ENCODE assay signal across 9 mouse cellular contexts in the genomic region with DNA sequence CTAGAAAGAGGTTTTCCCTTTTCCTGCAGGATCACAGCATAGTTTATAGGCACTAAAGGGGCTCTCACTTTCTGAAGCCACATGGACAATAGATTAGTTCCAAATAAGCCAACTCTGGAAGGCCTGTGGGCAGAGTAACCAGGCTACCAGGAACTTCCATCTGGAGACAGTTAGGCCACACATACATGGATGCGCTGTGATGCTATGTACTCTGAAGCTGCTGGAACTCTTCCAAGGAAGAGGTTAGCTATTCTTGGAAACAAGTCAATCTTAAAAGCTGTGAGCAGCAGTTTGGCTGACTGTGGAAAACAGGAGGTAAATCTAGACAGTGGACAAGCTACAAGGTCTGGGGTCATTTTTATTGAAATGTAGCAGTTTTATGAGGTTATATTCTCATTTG. TPM values are rescaled to one million over a fixed set of nuclear protein-coding genes. Genes with fewer than 3 reads are reported as not detected.
DNase-seq lines count a peak whose midpoint lies in the region; ATAC-seq lines count a peak whose summit lies in the region.
"Had no signal": no experiment of that assay in that cellular context is flagged by ENCODE, and none has a peak within 500 bp of the region (broad histone marks: within the 10 kb centered on the region; RNA-seq: fewer than 3 reads in every experiment).

No protein-coding gene starts in this region.

- H3K36me3 ChIP-seq in hindbrain, embryonic 14.5 days (replicated peaks; ENCODE audit: control insufficient read depth, insufficient read depth): no peaks in the 10 kb centered on the region
- no peaks in the 10 kb centered on the region for H3K36me3 ChIP-seq in hindbrain, embryonic 11.5 days (ENCODE audit: control insufficient read depth, insufficient read depth, low read length)
- H3K36me3 ChIP-seq in embryonic facial prominence, embryonic 13.5 days: no peaks in the 10 kb centered on the region
- H3K36me3 ChIP-seq in kidney, embryonic 16.5 days (ENCODE audit: insufficient read depth, low read length): no peaks in the 10 kb centered on the region
- H3K36me3 ChIP-seq: forebrain, embryonic 12.5 days; midbrain, embryonic 12.5 days had no signal

- no peak overlapping the region for H3K4me2 ChIP-seq in hindbrain, embryonic 14.5 days (replicated peaks)
- no peak overlapping the region for H3K4me2 ChIP-seq in hindbrain, embryonic 11.5 days (replicated peaks; ENCODE audit: low read depth, low read length)
- no peak overlapping the region for H3K4me2 ChIP-seq in embryonic facial prominence, embryonic 13.5 days
- no peak overlapping the region for H3K4me2 ChIP-seq in kidney, embryonic 16.5 days (replicated peaks; ENCODE audit: low read depth, low read length)
- H3K4me2 ChIP-seq: forebrain, embryonic 12.5 days; midbrain, embryonic 12.5 days had no signal

- H3K4me1 ChIP-seq in hindbrain, embryonic 14.5 days (replicated peaks; ENCODE audit: control insufficient read depth, insufficient read depth, low read length): no peaks in the 10 kb centered on the region
- peaks cover 3% of the 10 kb centered on the region; the same call in 1 of the 2 replicates for H3K4me1 ChIP-seq in hindbrain, embryonic 11.5 days (replicated peaks; ENCODE audit: control insufficient read depth, insufficient read depth, low read length)
- H3K4me1 ChIP-seq in embryonic facial prominence, embryonic 13.5 days: peaks cover 32% of the 10 kb centered on the region
- H3K4me1 ChIP-seq in kidney, embryonic 16.5 days (ENCODE audit: insufficient read depth, low read length): peaks cover 26% of the 10 kb centered on the region

- 49% methylated on average over 1 of the region's 1 CpGs for WGBS in hindbrain, embryonic 14.5 days
- 77% methylated on average over 1 of the region's 1 CpGs for WGBS in hindbrain, embryonic 11.5 days
- WGBS in embryonic facial prominence, embryonic 13.5 days: 26% methylated on average over 1 of the region's 1 CpGs
- WGBS in kidney, embryonic 16.5 days: 52% methylated on average over 1 of the region's 1 CpGs

- no peaks in the 10 kb centered on the region for H3K9me3 ChIP-seq in hindbrain, embryonic 14.5 days (ENCODE audit: control insufficient read depth, low read length)
- H3K9me3 ChIP-seq in hindbrain, embryonic 11.5 days (ENCODE audit: control insufficient read depth, low read length): no peaks in the 10 kb centered on the region
- no peaks in the 10 kb centered on the region for H3K9me3 ChIP-seq in embryonic facial prominence, embryonic 13.5 days
- no peaks in the 10 kb centered on the region for H3K9me3 ChIP-seq in kidney, embryonic 16.5 days (ENCODE audit: low read length)
- H3K9me3 ChIP-seq: forebrain, embryonic 12.5 days; midbrain, embryonic 12.5 days had no signal

- DNase-seq in hindbrain, embryonic 14.5 days (ENCODE audit: low spot score): peak; percentile 59
- DNase-seq in hindbrain, embryonic 11.5 days (ENCODE audit: low spot score): no peak
- peak; percentile 65 for DNase-seq in Muller cell, postnatal 12 days (ENCODE audit: inconsistent ontology term)
- DNase-seq in testis, postnatal 14 days (ENCODE audit: low spot score): no peak
- DNase-seq in c-Kit-positive CD71-positive TER-119-positive erythroid progenitor cells, embryonic 14.5 days (ENCODE audit: low spot score): no peak

- no peak for ATAC-seq in hindbrain, embryonic 14.5 days (ENCODE audit: low FRiP score)
- no peak for ATAC-seq in hindbrain, embryonic 11.5 days (ENCODE audit: low FRiP score)
- ATAC-seq in embryonic facial prominence, embryonic 13.5 days (ENCODE audit: insufficient number of reproducible peaks, insufficient read depth, low FRiP score, low TSS enrichment, low read depth): no peak
- ATAC-seq in kidney, embryonic 16.5 days (ENCODE audit: low FRiP score, low TSS enrichment): peak; percentile 85

- no peak overlapping the region for H3K9ac ChIP-seq in hindbrain, embryonic 14.5 days
- no peak overlapping the region for H3K9ac ChIP-seq in hindbrain, embryonic 11.5 days (ENCODE audit: low read depth, low read length)
- no peak overlapping the region for H3K9ac ChIP-seq in embryonic facial prominence, embryonic 13.5 days
- H3K9ac ChIP-seq in kidney, embryonic 16.5 days (replicated peaks; ENCODE audit: low read length): no peak overlapping the region
- H3K9ac ChIP-seq: forebrain, embryonic 12.5 days; midbrain, embryonic 12.5 days had no signal

- H3K4me3 ChIP-seq in hindbrain, embryonic 14.5 days (replicated peaks; ENCODE audit: low read length): no peak overlapping the region
- H3K4me3 ChIP-seq in hindbrain, embryonic 11.5 days (ENCODE audit: low read depth, low read length): no peak overlapping the region
- no peak overlapping the region for H3K4me3 ChIP-seq in embryonic facial prominence, embryonic 13.5 days
- no peak overlapping the region for H3K4me3 ChIP-seq in kidney, embryonic 16.5 days (ENCODE audit: low read length)
- H3K4me3 ChIP-seq: forebrain, embryonic 12.5 days; midbrain, embryonic 12.5 days had no signal

- H3K27ac ChIP-seq in hindbrain, embryonic 14.5 days: no peak overlapping the region
- no peak overlapping the region for H3K27ac ChIP-seq in hindbrain, embryonic 11.5 days (ENCODE audit: low read depth, low read length)
- H3K27ac ChIP-seq in embryonic facial prominence, embryonic 13.5 days: peak overlapping the region; percentile 78
- peak overlapping the region; percentile 83; the same call in 1 of the 2 replicates for H3K27ac ChIP-seq in kidney, embryonic 16.5 days (ENCODE audit: low read length)
- H3K27ac ChIP-seq: forebrain, embryonic 12.5 days; midbrain, embryonic 12.5 days had no signal

- no peaks in the 10 kb centered on the region for H3K27me3 ChIP-seq in hindbrain, embryonic 14.5 days (ENCODE audit: control insufficient read depth, insufficient read depth, low read length)
- no peaks in the 10 kb centered on the region for H3K27me3 ChIP-seq in hindbrain, embryonic 11.5 days (ENCODE audit: control insufficient read depth, insufficient read depth, low read length)
- no peaks in the 10 kb centered on the region for H3K27me3 ChIP-seq in embryonic facial prominence, embryonic 13.5 days
- no peaks in the 10 kb centered on the region for H3K27me3 ChIP-seq in kidney, embryonic 16.5 days (ENCODE audit: insufficient read depth, low read length)
- H3K27me3 ChIP-seq: forebrain, embryonic 12.5 days; midbrain, embryonic 12.5 days had no signal

RNA-seq across cellular contexts. Expression of a gene that starts 46.9 kb away (rescaled TPM):
- polyA plus RNA-seq in hindbrain, embryonic 14.5 days (2014; fragmentation: Nextera tagmentation; extraction: Ambion mirVana): 13.0 and 14.3 TPM in 2 replicates
- polyA plus RNA-seq in hindbrain, embryonic 11.5 days (2014; fragmentation: Nextera tagmentation; extraction: Ambion mirVana): 30.9 and 38.2 TPM in 2 replicates
- 25.8 and 28.1 TPM in 2 replicates for polyA plus RNA-seq in embryonic facial prominence, embryonic 13.5 days (2015; fragmentation: Nextera tagmentation; extraction: Ambion mirVana)
- polyA plus RNA-seq in kidney, embryonic 16.5 days (2015; fragmentation: Nextera tagmentation; extraction: Ambion mirVana): 28.2 and 28.4 TPM in 2 replicates

Comparison
In these comparisons a context has a peak if more than half of its experiments do, and no peak if none do; other contexts are left out.
1. DNase-seq: peak in hindbrain, embryonic 14.5 days (single experiment) and Muller cell, postnatal 12 days (single experiment); none in hindbrain, embryonic 11.5 days (single experiment), testis, postnatal 14 days (single experiment) and c-Kit-positive CD71-positive TER-119-positive erythroid progenitor cells, embryonic 14.5 days (single experiment).
2. H3K27ac ChIP-seq: peak in embryonic facial prominence, embryonic 13.5 days (single experiment) and kidney, embryonic 16.5 days (single experiment); none in hindbrain, embryonic 14.5 days (single experiment) and hindbrain, embryonic 11.5 days (single experiment).